Mouse (Mus musculus): ENCODE results near the gene Borcs8. TPM values are rescaled to one million over a fixed set of nuclear protein-coding genes. Genes with fewer than 3 reads are reported as not detected.
A peak's percentile ranks its signal among the peaks of the same experiment; 100 is the strongest.

Gene Borcs8
- polyA plus RNA-seq (2015; fragmentation: Nextera tagmentation; extraction: Ambion mirVana) = 38.4 and 42.4 TPM in 2 replicates

DNA sequence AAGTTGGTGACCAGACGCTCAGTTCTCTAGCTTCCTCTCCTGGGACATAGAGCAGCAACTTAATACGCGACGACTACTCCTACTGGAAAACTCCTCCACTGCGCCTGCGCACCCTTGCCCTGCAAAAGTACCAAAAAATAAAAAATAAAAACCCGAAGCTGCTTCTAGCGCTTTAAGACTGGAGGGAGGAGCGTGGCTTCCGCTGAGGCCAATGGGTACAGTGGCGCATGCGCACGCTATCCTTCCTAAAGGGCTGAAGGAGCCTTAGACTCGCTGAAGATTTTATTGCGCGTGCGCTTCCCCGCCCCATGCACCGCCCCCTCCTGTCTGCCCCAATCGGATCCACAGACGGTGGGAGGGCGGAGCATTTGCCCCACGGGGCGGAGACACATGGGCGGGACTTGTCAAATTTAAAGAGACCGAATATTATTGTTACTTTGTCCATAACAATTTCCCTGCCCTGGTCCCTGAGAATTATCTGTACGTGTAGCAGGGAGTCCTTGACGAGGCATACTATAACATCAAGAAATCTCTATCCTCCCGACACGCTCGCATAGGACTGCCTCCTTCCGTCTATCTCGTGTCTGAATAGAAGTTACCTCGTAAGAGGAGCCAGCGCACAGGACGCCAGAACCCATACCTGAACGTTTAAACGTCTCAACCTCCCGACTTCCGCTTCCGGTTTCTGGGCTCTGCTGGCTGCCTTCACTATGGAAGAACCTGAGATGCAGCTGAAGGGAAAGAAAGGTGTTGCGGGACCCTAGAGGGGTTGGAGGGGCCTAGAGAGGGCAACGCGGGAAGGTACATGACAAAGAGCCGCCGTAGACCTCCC, at the start of gene Borcs8, which contains the start of the genes Rfxank and Mef2b:
TSS of gene Borcs8 (plus strand) at position 474 of the 832 bp plus-strand sequence.
TSS of gene Rfxank (minus strand) at position 129 of the 832 bp plus-strand sequence.
TSS of gene Mef2b (plus strand) at position 686 of the 832 bp plus-strand sequence.
- H3K27ac ChIP-seq (ENCODE audit: low read length) = peak within 1 kb of the TSS; percentile 92
- peaks cover 17% of the 10 kb centered on the region for H3K4me1 ChIP-seq (ENCODE audit: control insufficient read depth, insufficient read depth, low read length)
- under 1% methylated on average over 46 of the region's 46 CpGs for WGBS
- no peaks in the 10 kb centered on the region for H3K27me3 ChIP-seq (replicated peaks; ENCODE audit: control insufficient read depth, insufficient read depth, low read length)
- H3K4me2 ChIP-seq (ENCODE audit: low read depth, low read length) = peak within 1 kb of the TSS; percentile 80
- peaks cover 4% of the 10 kb centered on the region; the same call in 1 of the 2 replicates for H3K36me3 ChIP-seq (ENCODE audit: control insufficient read depth, insufficient read depth, low read length)
- ATAC-seq = peak; percentile 98
- peak within 1 kb of the TSS; percentile 90 for H3K4me3 ChIP-seq (ENCODE audit: low read length)
- peak within 1 kb of the TSS; percentile 82 for H3K9ac ChIP-seq (ENCODE audit: low read depth, low read length)
- H3K9me3 ChIP-seq (ENCODE audit: control insufficient read depth, low read length) = no peaks in the 10 kb centered on the region

GRCm38 (mm10) chr8:70092786-70093185, 46.5 kb upstream of the Borcs8 start:
- no peak overlapping the region for H3K9ac ChIP-seq (ENCODE audit: low read depth, low read length)
- H3K36me3 ChIP-seq (ENCODE audit: control insufficient read depth, insufficient read depth, low read length) = no peaks in the 10 kb centered on the region
- no peak overlapping the region for H3K27ac ChIP-seq (ENCODE audit: low read length)
- WGBS = 58% methylated on average over 8 of the region's 8 CpGs
- no peak overlapping the region for H3K4me2 ChIP-seq (ENCODE audit: low read depth, low read length)
- no peaks in the 10 kb centered on the region for H3K9me3 ChIP-seq (ENCODE audit: control insufficient read depth, low read length)
- H3K4me3 ChIP-seq (ENCODE audit: low read length) = no peak overlapping the region
- H3K27me3 ChIP-seq (replicated peaks; ENCODE audit: control insufficient read depth, insufficient read depth, low read length) = peaks cover 31% of the 10 kb centered on the region
- no peak for ATAC-seq
- peaks cover 4% of the 10 kb centered on the region; the same call in 1 of the 2 replicates for H3K4me1 ChIP-seq (ENCODE audit: control insufficient read depth, insufficient read depth, low read length)

- 68% methylated on average over 8 of the region's 8 CpGs for WGBS
- H3K36me3 ChIP-seq (ENCODE audit: control insufficient read depth, insufficient read depth, low read length) = no peaks in the 10 kb centered on the region
- no peak overlapping the region for H3K27ac ChIP-seq (ENCODE audit: low read length)
- H3K4me3 ChIP-seq (ENCODE audit: low read length) = no peak overlapping the region
- no peak for ATAC-seq
- H3K9ac ChIP-seq (ENCODE audit: low read depth, low read length) = no peak overlapping the region
- H3K9me3 ChIP-seq (ENCODE audit: control insufficient read depth, low read length) = no peaks in the 10 kb centered on the region
- no peaks in the 10 kb centered on the region for H3K27me3 ChIP-seq (replicated peaks; ENCODE audit: control insufficient read depth, insufficient read depth, low read length)
- H3K4me1 ChIP-seq (ENCODE audit: control insufficient read depth, insufficient read depth, low read length) = no peaks in the 10 kb centered on the region
- H3K4me2 ChIP-seq (ENCODE audit: low read depth, low read length) = no peak overlapping the region
These were observed 40.0 kb upstream of the Borcs8 start for GRCm38 (mm10) chr8:70099276-70099675.

DNA sequence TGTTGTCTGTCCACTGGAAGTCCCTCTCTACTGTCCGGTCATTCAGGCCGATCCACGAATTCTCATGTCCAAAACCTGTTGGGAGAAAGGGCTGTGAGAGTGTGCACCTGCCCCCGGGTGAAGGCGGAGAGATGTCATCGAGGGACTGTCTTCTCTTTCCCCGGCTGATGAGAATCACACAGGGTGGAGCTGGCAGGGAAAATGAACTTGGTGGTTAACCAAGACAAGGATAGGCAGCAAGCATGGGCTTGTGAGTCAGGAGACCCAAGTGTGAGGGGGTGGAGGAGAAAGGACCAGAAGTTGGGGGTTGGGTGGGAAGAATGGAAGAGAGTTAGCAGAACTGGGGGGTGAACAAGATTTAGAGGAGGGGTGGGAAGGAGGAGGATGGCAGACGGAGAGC, 39.1 kb upstream of the Borcs8 start:
- Histone ChIP-seq H3K9ac (ENCODE audit: low read depth, low read length) (no peak overlapping the region), H3K27me3 (replicated peaks; ENCODE audit: control insufficient read depth, insufficient read depth, low read length) (no peaks in the 10 kb centered on the region), H3K4me3 (ENCODE audit: low read length) (no peak overlapping the region), H3K4me1 (ENCODE audit: control insufficient read depth, insufficient read depth, low read length) (no peaks in the 10 kb centered on the region), H3K27ac (ENCODE audit: low read length) (no peak overlapping the region), H3K36me3 (ENCODE audit: control insufficient read depth, insufficient read depth, low read length) (no peaks in the 10 kb centered on the region), H3K9me3 (ENCODE audit: control insufficient read depth, low read length) (no peaks in the 10 kb centered on the region), H3K4me2 (ENCODE audit: low read depth, low read length) (no peak overlapping the region)
- WGBS = 80% methylated on average over 8 of the region's 8 CpGs
- ATAC-seq = no peak

DNA sequence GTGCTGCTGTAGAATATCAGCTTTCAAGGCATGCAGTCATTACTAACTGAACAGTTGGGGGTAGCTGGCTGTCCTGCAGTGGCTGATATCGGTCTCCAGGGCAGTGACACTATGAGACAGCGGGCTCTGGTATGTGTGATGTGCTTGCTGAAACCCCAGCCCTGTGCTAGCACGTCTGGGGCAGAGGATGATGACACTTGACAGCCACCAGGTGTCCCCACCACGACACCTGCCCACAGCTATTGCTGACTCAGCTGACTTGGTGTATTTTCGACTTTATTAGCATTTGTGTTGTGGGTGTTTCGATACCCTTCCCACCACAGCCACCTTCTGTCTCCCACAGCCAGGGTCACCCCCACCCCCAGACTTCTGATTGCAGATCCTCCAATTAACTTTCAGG, 34.8 kb upstream of the Borcs8 start:
- no peak overlapping the region for H3K9ac ChIP-seq (ENCODE audit: low read depth, low read length)
- H3K4me1 ChIP-seq (ENCODE audit: control insufficient read depth, insufficient read depth, low read length) = no peaks in the 10 kb centered on the region
- ATAC-seq = peak; percentile 46; the same call in 1 of the 2 replicates
- H3K9me3 ChIP-seq (ENCODE audit: control insufficient read depth, low read length) = no peaks in the 10 kb centered on the region
- no peak overlapping the region for H3K27ac ChIP-seq (ENCODE audit: low read length)
- no peak overlapping the region for H3K4me3 ChIP-seq (ENCODE audit: low read length)
- H3K4me2 ChIP-seq (ENCODE audit: low read depth, low read length) = no peak overlapping the region
- H3K27me3 ChIP-seq (replicated peaks; ENCODE audit: control insufficient read depth, insufficient read depth, low read length) = no peaks in the 10 kb centered on the region; the same call in 1 of the 2 replicates
- WGBS = 14% methylated on average over 6 of the region's 6 CpGs
- no peaks in the 10 kb centered on the region for H3K36me3 ChIP-seq (ENCODE audit: control insufficient read depth, insufficient read depth, low read length)

- Histone ChIP-seq H3K27me3 (replicated peaks; ENCODE audit: control insufficient read depth, insufficient read depth, low read length) (no peaks in the 10 kb centered on the region; the same call in 1 of the 2 replicates), H3K4me3 (ENCODE audit: low read length) (no peak overlapping the region), H3K27ac (ENCODE audit: low read length) (no peak overlapping the region), H3K4me1 (ENCODE audit: control insufficient read depth, insufficient read depth, low read length) (no peaks in the 10 kb centered on the region), H3K36me3 (ENCODE audit: control insufficient read depth, insufficient read depth, low read length) (no peaks in the 10 kb centered on the region), H3K9me3 (ENCODE audit: control insufficient read depth, low read length) (no peaks in the 10 kb centered on the region), H3K9ac (ENCODE audit: low read depth, low read length) (no peak overlapping the region), H3K4me2 (ENCODE audit: low read depth, low read length) (no peak overlapping the region)
- no peak for ATAC-seq
- WGBS = 75% methylated on average over 7 of the region's 7 CpGs
These were observed 34.4 kb upstream of the Borcs8 start for GRCm38 (mm10) chr8:70104922-70105321.

GRCm38 (mm10) chr8:70110451-70110850, 28.8 kb upstream of the Borcs8 start:
- no peaks in the 10 kb centered on the region for H3K36me3 ChIP-seq (ENCODE audit: control insufficient read depth, insufficient read depth, low read length)
- H3K4me3 ChIP-seq (ENCODE audit: low read length) = no peak overlapping the region
- no peak overlapping the region for H3K9ac ChIP-seq (ENCODE audit: low read depth, low read length)
- no peak for ATAC-seq
- no peak overlapping the region for H3K27ac ChIP-seq (ENCODE audit: low read length)
- no peaks in the 10 kb centered on the region for H3K4me1 ChIP-seq (ENCODE audit: control insufficient read depth, insufficient read depth, low read length)
- H3K27me3 ChIP-seq (replicated peaks; ENCODE audit: control insufficient read depth, insufficient read depth, low read length) = peaks cover 47% of the 10 kb centered on the region
- no peak overlapping the region for H3K4me2 ChIP-seq (ENCODE audit: low read depth, low read length)
- whole genome bisulfite sequencing = 89% methylated on average over 2 of the region's 2 CpGs
- H3K9me3 ChIP-seq (ENCODE audit: control insufficient read depth, low read length) = no peaks in the 10 kb centered on the region

DNA sequence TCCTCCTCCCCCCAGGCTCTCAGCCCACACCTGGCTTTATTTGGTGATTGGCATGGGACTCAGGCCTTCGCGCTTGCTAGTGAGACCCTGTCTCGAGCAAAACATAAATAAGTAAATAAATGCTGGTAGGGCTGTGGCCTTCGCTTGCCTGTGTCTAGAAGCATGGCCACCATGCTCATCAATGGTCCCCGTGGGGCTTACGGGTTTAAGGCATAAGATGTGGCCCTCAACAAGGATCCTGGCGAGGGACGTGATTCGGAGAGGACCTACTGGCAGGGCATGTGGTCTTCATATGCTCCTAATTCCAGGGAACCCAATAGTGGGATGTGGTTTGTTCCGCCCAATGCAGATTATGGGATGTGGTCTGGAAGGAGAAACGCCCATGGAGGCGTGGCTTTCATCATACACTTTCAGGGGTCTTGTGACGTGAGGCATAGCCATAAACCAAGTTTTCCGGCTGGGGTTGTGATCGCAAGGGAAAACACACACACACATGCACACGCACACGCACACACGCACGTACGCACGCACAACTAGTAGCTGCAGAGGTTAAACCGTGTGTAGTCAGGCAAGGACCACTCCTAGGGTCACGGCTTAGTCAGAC, 28.0 kb upstream of the Borcs8 start:
- 45% methylated on average over 23 of the region's 23 CpGs for WGBS
- H3K27me3 ChIP-seq (replicated peaks; ENCODE audit: control insufficient read depth, insufficient read depth, low read length) = peaks cover 47% of the 10 kb centered on the region
- H3K4me2 ChIP-seq (ENCODE audit: low read depth, low read length) = no peak overlapping the region

GRCm38 (mm10) chr8:70112401-70113016, 26.8 kb upstream of the Borcs8 start:
- peaks cover 52% of the 10 kb centered on the region for H3K27me3 ChIP-seq (replicated peaks; ENCODE audit: control insufficient read depth, insufficient read depth, low read length)
- no peak overlapping the region for H3K27ac ChIP-seq (ENCODE audit: low read length)
- 7% methylated on average over 43 of the region's 43 CpGs for WGBS
- H3K4me3 ChIP-seq (ENCODE audit: low read length) = no peak overlapping the region
- H3K4me2 ChIP-seq (ENCODE audit: low read depth, low read length) = no peak overlapping the region
- no peaks in the 10 kb centered on the region for H3K36me3 ChIP-seq (ENCODE audit: control insufficient read depth, insufficient read depth, low read length)
- no peaks in the 10 kb centered on the region for H3K9me3 ChIP-seq (ENCODE audit: control insufficient read depth, low read length)
- ATAC-seq = no peak
- H3K9ac ChIP-seq (ENCODE audit: low read depth, low read length) = no peak overlapping the region
- no peaks in the 10 kb centered on the region for H3K4me1 ChIP-seq (ENCODE audit: control insufficient read depth, insufficient read depth, low read length)

More for the DNA sequence above, 28.0 kb upstream of the Borcs8 start:
- H3K27ac ChIP-seq (ENCODE audit: low read length) = no peak overlapping the region
- no peaks in the 10 kb centered on the region for H3K9me3 ChIP-seq (ENCODE audit: control insufficient read depth, low read length)
- no peak for ATAC-seq
- H3K36me3 ChIP-seq (ENCODE audit: control insufficient read depth, insufficient read depth, low read length) = no peaks in the 10 kb centered on the region
- H3K9ac ChIP-seq (ENCODE audit: low read depth, low read length) = no peak overlapping the region
- H3K4me1 ChIP-seq (ENCODE audit: control insufficient read depth, insufficient read depth, low read length) = no peaks in the 10 kb centered on the region
- H3K4me3 ChIP-seq (ENCODE audit: low read length) = no peak overlapping the region

Measured in intestine, embryonic 16.5 days (tissue).